Mouse (Mus musculus) embryo, embryonic 11 days (tissue): ENCODE measurements at regions not wholly inside any gene's neighbourhood (a gene's known extent, or its start where the extent isn't known, plus 50 kb on each side); places are given as distances from the start of the nearest gene placed in this dataset.

Experiments
- DNase-seq: peaks from one replicate; pipeline ENCODE4 v3.0.0-alpha.2; 2015

DNA sequence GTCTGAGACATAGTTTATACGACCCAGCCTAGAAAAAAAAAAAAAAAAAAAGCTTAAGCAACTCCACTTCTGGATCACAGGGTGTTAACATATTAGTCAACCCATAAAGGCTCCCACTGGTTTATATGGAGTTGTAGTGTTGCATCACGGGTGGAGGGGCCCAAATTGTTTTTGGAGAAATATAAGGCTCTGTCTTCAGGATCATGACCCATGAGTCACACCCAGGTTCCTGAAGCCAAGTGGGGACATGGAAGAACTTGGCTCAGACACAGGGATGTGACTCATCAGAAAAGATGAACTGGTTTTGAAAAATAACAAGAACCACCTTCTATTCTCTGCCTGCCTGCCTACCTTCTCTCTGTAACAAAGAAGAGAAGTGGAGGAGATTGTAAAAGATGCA, 108.5 kb upstream of the Bmp2 start:
- no peak for DNase-seq

DNA sequence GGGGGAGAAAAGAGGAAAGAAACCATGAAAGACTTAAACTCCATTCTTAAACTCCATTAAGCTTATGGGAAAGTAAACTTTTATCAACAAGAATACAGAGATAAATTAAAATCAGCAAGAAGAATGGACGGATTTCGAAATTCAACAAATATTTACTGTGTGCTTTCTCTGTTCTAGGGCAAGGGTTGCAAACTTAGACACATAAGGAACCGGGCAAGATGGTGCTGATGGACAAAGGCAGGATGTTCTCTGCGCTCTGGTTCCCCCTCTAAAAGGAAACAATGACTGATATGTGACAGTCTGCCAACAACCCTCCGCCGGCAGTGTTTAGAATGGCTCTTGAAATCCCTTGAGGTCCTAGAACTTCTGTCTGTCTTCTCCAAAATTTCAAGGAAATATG, 99.0 kb upstream of the Bmp2 start:
- no peak for DNase-seq

DNA sequence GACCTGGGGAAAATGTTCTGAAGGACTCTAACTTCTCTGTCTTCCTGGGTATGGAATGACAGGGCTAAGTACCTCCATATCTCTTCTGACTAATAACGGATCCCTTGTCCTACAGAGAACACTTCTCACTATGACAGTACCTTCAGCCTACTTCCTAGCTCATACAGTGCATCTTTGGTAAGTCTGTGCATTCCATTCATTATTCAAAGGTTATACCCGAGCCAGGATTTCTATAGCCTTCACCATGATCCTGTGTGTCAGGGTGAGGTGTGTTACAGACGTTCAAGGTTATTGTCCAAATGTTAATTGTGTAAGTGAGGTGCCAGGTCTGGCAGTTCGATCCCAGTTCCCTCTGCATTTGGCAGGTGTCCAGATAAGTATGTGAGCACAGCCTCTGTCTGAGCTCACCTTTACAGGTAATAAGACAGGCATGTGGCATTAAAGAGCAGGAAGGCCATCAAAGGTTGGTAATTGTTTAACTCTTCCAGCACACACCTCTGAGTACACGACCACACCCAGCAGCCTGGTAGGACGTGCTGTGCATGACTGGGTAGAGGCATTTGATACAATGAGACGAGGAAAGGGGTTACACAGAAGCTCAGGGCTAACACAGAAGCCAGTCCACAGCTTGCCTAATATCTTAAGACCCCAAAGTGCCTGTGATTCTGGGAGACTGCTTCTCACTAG, 96.3 kb upstream of the Bmp2 start:
- DNase-seq = no peak

DNA sequence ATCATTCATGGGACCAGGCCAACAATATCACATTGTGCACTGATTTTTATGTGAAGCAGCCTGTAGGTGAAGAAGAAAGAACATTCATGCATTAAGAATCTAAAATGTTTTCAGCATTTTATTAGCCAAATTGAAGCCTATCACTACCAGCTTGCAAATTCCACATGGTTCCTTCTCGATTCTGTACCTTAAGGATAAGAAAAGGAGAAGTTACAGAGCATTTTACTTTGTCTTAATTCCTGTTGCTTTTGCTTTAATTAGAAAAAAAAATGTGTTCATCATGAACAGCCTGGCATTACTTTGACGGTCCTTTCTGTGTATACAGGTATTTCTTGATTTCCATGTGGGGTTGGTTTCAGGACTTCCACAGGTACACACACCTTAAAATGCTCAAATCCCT, 95.2 kb upstream of the Bmp2 start:
- no peak for DNase-seq

DNA sequence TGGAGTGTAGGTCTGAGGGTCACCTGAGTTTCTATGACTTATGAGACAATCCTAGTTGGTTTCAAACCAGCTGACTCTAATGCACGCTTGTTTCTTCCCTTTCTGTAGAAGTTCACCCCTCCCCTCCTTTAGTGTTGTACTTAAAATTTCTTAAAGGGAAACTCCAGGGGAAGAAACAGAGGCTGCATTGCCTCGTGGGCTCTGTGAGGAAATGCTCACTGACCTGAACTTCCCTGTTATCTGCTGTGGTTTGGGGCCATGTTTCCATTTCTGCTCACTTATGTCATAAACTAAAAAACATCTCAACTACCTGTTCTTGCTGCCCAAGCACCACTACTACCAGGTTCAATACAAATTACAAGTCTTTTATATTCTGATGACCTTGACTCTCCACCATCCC, 93.2 kb upstream of the Bmp2 start:
- no peak for DNase-seq

DNA sequence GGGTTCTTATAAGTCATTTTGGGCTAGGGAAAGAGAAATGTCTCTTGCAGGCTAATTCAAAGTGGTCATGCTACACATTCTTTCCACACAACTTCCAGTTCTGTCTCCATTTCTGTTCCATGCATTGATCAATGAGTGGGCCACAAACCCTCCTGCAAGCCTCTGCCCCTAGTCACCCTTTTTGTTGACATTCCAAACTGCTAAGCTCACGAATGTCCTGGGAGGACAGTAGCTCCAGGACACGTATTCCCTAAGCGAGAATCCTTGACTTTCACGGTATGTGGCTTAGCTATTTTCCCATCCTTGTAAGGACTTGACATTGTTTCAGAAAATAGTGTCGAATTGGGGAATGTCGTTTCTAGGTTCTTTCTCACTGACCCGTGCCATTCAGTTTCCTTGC, 91.1 kb upstream of the Bmp2 start:
- DNase-seq = no peak

DNA sequence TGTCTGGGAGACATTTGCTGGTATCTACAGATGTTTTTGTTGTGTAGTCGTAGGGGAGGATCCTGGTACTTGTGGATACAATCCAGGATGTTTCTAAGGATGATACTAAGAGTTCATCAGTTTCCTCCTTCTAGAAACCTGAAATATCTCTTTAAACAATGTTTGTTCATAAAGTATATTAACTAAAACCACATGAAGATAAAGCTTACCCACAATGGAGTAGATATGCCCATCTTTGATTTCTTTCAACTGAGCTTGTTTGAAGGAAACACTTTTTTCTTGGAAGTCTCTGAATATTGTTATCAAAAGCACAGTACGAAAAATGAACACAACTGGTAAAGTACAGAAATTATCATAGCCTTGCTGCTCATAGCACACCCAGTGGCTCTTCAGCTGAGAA, 89.6 kb upstream of the Bmp2 start:
- DNase-seq = no peak

DNA sequence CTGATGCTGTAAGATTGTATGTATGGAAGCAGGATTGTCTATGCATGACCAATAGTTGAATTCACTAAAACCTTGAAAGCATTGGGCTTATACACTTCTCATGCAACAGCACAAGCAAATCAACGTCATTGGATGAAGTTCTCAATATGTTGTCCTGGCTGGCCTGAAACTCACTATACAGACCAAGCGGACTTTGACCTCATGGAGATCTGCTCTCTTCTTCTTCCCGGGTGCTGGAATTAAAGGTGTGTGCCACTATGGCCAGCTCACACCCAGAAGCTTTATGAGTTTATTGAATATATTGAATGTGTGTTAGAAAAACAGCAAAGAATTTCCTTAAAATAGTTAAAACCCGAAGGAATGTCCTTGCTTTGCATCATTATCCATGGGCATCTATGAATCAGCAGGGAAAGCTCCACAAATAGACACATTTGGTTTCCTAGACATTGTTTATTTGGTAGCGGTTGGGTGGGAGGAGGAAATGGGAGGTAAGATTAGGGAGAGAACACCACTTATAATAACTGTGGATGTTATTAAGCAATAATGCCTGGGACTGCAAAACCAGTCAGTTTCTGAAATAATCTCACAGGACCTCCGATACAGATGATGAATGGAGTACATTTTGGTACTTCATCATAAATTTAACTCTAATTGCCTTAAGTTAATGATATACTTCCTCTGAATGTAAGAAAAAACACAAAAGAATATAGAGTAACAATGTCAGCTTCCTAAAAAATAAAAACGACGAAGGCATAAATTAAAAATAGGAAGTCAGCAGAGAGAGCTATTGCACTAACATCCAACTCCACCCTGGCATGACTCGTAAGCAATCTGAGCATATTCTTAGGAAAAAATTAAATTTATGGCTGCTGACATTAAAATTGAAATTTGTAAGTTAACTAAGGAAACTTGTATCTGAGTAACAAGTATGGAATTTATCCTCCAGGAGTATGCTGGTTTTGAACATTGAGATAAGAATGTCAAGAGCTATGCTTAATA, 84.5 kb upstream of the Bmp2 start:
- DNase-seq = no peak

DNA sequence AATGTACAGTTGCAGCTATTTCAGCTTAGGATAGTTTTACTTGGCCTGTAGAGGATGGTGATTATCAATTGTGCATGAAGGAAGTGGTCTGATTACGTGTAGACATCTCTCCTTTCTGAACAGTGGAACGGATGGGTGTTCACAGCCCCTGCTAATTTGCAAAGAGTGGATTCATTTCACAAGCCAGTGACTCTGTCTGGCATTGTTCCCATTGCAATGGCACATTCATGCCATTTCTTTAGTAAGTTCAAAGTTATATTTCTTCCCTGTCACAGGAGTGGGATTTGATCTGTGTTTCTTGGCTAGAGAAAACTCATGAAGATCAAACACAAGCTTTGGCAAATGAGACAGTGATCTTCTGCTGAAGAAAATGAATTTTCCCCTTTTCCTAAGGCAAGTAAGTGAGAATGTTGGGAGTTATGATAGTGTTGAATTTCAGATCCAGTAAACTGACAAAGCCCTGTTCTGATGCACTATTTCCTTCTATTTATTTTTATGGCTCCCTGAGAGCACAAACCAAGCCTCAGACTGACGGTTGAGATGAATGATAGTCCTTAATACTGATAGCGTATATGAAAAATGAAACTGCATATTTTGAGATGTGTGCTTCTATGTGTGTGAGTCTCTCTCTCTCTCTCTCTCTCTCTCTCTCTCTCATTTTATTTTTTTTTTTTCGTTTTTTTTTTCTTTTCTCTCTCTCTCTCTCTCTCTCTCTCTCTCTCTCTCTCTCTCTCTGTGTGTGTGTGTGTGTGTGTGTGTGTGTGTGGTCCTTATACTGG, 78.8 kb upstream of the Bmp2 start:
- no peak for DNase-seq

DNA sequence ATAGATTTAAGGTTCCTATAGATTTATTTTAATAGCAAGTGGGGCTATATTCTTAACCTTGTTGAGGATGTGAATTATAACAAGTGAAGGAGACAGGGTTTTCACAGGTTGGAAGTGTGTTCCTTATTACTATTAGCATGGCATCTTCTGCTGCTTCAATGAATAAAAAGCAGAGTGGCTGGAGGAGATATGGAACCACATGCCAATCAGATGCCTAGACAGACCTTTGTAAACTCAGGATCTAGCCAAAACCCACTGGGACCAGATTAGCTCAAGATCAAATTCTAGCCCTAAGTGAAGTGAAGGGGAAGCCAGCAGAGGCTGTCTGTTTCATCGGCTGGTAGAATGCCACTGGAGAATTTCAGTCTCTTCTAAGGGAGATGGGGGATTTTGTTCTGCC, 77.8 kb upstream of the Bmp2 start:
- DNase-seq = no peak

DNA sequence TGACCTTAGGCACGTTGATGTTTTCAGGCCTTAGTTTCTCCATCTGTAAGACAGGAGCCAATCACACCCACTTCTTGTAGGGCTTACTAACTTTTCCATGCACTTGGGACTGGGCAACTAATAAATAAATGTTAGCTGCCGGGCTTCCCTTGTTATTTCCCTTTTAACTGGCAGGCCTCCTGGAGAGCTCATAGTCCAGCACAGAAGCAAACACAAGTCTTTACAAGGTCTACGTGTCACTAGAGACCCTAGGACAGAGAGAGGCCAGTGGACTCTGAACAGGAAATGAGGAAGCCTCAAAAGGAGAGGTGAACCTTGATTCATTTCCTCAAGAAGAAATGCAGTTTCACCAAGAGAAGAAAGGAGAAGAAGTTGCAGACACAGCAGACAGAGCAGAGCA, 71.1 kb upstream of the Bmp2 start:
- DNase-seq = no peak

DNA sequence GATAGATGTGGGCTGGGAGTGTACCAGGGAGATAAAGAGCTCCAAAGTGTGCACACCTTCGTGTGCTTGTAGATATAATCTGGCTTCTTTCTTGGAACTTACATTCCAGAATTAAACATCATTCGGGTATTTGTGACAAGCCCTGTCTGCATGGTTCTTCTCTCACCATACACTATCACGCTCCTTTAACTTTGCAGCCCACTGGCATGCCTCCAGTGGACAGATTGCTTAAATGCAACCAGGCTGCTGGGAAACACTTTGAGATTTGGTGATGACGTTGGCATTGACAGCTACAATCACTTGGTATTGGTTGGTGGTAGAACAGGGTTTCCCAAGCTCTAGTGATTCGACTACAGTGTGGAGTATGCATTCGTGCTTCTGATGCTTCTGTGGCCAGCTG, 70.7 kb upstream of the Bmp2 start:
- no peak for DNase-seq

DNA sequence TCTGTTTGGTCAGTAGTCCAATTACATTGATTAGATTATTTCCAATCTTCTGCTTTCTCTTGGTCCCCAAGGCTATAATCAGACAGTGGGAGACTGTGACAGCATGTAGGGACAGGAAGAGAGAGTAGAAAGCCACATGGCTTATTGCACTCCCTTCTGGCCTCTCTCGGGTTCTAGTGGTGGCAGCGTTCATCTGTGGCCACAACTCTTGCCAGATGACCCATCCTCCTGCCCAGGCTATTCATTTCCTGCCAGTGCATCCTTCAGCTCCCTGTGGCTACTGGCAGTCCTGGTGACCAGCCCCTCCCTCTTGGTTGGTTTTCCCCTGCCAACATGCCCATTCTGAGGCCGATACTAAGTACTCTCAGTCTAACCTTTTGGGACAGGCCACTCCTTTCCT, 70.2 kb upstream of the Bmp2 start:
- DNase-seq = no peak

DNA sequence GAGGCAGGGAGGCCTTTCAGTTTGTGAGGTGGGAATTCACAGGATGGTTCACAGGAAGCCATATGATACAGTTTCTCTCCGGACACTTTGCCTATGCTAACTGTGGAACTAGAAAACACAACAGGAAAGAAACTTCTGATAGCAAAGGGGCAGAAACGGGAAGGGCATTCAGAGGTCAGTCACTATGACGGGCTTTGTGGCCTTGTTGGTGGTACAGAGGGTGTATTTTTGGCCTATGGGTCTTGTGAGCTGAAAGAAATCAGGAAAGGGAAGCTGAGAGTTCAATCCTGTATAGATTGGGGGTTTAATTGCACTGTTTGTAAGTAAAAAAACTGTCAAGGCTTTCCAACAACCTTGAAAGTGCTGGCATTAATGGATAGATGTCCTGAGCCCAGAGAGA, 56.5 kb upstream of the Bmp2 start:
- no peak for DNase-seq

DNA sequence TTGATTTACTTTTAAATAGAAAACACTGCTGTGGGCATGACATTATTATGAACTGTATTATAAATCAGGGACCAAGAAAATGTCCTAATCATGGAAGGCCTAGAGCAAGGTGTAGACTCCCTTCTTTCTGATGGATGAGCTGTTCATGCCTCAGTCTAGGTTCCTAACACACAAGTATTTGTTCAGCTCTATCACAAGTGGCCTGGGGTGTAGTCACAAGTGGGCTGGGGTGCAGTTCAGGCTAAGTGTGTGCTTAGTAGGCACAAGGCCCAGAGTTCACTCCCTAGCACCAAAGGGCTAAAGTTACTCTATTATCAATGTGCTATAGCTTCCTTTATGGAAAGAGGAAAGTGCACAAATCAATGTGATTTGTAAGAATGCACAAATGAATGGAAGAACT, 55.6 kb upstream of the Bmp2 start:
- DNase-seq = no peak

DNA sequence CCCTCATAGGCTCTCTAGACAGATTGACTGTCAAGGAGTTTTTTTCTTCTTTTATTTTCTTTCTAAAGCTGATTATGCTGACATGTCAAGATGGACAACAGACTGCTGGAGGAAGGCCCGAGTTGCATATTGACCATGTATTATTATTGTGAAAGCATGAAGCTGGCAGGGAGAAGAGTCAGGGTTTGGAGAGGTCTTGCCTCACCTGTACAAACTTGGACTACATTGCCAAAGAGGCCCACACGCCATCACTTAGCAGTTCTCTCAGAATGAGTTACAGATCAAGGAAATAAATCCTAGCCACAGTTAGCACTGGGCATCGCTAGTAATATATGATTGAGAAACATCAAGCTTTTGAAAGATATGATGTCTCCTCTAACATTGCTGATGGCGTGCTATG, 54.9 kb upstream of the Bmp2 start:
- DNase-seq = no peak

DNA sequence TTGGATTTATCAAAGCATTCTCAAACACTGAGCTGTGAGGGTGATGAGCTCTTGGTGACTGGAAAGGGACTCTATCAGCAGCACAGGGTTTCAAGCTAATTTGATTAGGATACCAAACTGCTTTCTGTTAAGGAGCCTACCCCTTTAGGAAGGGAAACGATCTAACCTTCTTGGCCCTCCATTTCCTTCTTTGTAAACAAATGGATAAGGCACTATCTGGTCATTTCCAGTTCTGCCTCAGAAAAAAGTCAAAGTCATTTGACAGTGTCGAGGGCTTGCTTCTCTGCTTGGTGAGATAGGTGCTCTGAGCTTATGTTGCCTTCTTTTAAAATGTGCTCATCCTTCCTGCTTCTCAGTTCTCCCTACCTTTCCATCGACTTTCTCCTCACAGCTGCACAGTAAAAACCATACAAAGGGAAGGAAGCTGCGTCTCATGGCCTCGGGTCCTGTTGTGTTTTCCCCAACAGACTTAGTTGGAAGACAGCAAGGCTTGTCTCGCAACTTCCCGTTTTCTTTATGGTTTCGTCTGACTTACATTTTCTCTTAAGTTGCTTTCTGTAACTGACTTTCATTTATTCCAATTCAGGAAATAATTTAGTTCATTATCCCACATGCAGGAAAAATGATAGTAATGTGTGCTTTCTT, 54.3 kb upstream of the Bmp2 start:
- DNase-seq = no peak

DNA sequence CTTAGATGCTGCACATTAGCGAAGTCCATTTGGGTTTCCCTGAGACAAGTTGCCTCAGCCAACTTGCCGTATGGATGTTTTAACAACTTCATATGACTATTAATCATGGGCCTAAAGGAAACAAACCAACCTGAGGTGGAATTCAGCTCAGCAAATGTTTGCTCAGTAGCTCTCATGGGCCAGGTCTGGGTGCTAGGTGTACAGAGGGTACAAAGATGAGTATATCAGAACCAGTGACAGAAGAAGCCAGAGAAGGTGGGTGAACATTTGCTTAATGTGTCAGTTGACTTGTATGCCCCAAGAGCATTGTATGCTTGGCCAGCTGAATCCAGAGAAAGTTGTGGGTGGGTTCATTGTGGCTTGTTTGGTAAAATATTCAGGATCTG, 53.8 kb upstream of the Bmp2 start:
- no peak for DNase-seq

DNA sequence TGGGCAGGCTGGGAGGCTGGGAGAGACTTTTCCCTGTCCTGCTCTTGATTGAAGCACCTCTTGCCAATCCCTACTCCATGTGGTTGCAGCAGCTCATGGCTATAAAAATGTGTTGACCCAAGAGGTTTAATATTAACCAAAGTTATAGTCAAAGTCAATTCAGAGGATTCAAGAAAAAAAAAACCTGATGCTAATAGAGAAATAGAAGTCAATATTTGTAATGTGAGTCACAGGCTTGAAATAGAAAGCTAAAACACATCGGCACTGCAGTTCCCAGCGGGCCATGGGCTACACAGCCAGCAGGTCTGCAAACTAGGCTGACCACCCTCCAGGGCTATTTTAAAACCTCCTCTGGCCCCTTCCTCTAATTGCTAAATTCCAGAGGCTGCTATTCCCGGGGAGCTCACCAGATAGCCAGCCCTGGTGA, 53.2 kb upstream of the Bmp2 start:
- no peak for DNase-seq

DNA sequence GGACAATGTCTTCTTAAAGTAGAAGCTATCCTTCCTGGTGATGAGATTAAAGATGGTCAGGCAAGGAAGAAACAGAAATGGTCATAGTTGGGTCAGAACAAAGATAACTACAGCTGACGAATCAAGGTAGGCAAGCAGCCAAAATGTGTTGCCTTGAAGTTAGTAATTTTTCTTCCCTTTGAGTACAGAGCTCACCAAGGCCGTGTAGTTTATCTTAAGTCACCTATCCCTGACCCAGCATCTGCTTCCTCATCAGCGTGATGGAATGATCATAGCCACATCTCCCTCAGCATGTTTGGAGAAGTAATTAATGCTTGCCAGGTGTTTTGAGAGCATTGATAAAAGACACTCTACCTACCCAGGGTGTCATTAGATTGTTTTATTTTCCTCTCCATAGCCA, 52.1 kb upstream of the Bmp2 start:
- DNase-seq = no peak
